Mouse (Mus musculus) embryonic fibroblast, embryonic 13.5 days (primary cell): ENCODE results near the gene H6pd.

Experiments
- CTCF ChIP-seq: IDR thresholded peaks from 2 replicates; pipeline ENCODE4 v1.5.1; 2011; ENCODE audit warnings: mild to moderate bottlenecking, control low read depth, low read length, moderate library complexity, borderline replicate concordance; ENCODE audit not compliant: insufficient read depth
- POLR2A ChIP-seq: IDR thresholded peaks from 2 replicates; pipeline ENCODE4 v1.6.1; 2011; ENCODE audit warnings: low read depth, mild to moderate bottlenecking, control low read depth, low read length, moderate library complexity

DNA sequence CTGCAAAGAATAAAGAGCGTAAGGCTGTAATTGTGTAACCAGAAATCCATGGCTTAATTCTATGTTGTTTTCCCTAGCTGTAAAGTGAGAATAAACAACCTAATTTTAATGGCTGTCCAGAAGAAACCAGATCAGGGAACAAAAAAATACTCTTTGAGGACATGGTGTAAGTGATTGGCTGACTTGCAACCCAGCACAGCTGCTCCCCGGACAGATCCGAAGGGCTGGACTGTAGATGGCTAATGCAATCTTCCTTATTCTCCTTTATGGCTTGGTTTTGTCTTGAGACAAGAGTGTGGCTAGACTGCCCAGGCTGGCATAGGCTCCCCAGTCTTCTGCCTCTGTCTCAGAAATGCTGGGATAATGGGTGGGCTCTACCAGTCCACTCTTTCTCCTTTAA is 1.4 kb downstream of the H6pd start:
- TF ChIP-seq CTCF, result no peak
- TF ChIP-seq POLR2A, result no peak
